Mouse (Mus musculus) stomach, embryonic 14.5 days (tissue): ENCODE results near the gene Espl1. TPM values are rescaled to one million over a fixed set of nuclear protein-coding genes. Genes with fewer than 3 reads are reported as not detected.

ENCODE experiments used
- ATAC-seq: fragments of 200-750 bp; cut with Nextera tagmentation; 2 replicates; pipeline ENCODE4 v1.8.0; 2017; ENCODE audit warnings: low read depth, moderate TSS enrichment; ENCODE audit not compliant: insufficient number of reproducible peaks, insufficient read depth, low FRiP score
- H3K27ac ChIP-seq: fragments of 300-500 bp; sonication (generic); 2 replicates; pipeline ENCODE4 v1.5.1; 2014; ENCODE audit warnings: mild to moderate bottlenecking, low read length, moderate library complexity, mixed read lengths
- H3K27me3 ChIP-seq: fragments of 300-500 bp; sonication (generic); 2 replicates; pipeline ENCODE4 v1.6.1; 2014; ENCODE audit warnings: low read length, control low read depth, mixed read lengths; ENCODE audit not compliant: control insufficient read depth, insufficient read depth
- H3K36me3 ChIP-seq: fragments of 300-500 bp; sonication (generic); 2 replicates; pipeline ENCODE4 v1.6.1; 2014; ENCODE audit warnings: mild to moderate bottlenecking, control low read depth, low read length, moderate library complexity, mixed read lengths; ENCODE audit not compliant: control insufficient read depth, insufficient read depth
- H3K4me1 ChIP-seq: fragments of 300-500 bp; sonication (generic); 2 replicates; pipeline ENCODE4 v1.6.1; 2014; ENCODE audit warnings: low read length, control low read depth, mixed read lengths; ENCODE audit not compliant: control insufficient read depth, insufficient read depth
- H3K4me2 ChIP-seq: fragments of 300-500 bp; sonication (generic); replicated peaks from 2 replicates; pipeline ENCODE4 v1.6.1; 2014; ENCODE audit warnings: low read depth, low read length, control low read depth
- H3K4me3 ChIP-seq: fragments of 300-500 bp; sonication (generic); 2 replicates; pipeline ENCODE4 v1.5.1; 2014; ENCODE audit warnings: low read depth, low read length, control low read depth
- H3K9ac ChIP-seq: fragments of 300-500 bp; sonication (generic); replicated peaks from 2 replicates; pipeline ENCODE4 v1.6.1; 2014; ENCODE audit warnings: low read depth, mild to moderate bottlenecking, control low read depth, low read length, moderate library complexity, mixed read lengths
- H3K9me3 ChIP-seq: fragments of 300-500 bp; sonication (generic); 2 replicates; pipeline ENCODE4 v1.6.1; 2016; ENCODE audit warnings: low read depth, low read length, control low read depth; ENCODE audit not compliant: control insufficient read depth
- WGBS: fragments of 180-500 bp; shearing (Covaris S2); extraction: QIAGEN DNeasy Blood & Tissue Kit; methylation state at CpG from one replicate; pipeline ENCODE4 v1.1.7; 2014; 5-methylcytosine and 5-hydroxymethylcytosine counted together
- polyA plus RNA-seq: library from polyadenylated mRNA; unstranded; fragments of >200 nt; fragmentation: Nextera tagmentation; extraction: Ambion mirVana; gene quantifications from 2 replicates; pipeline ENCODE4 v1.2.1, GENCODE M21; 2014

Espl1 gene
- polyA plus RNA-seq, 1 experiment from 2014 or later: 25.4 TPM

DNA sequence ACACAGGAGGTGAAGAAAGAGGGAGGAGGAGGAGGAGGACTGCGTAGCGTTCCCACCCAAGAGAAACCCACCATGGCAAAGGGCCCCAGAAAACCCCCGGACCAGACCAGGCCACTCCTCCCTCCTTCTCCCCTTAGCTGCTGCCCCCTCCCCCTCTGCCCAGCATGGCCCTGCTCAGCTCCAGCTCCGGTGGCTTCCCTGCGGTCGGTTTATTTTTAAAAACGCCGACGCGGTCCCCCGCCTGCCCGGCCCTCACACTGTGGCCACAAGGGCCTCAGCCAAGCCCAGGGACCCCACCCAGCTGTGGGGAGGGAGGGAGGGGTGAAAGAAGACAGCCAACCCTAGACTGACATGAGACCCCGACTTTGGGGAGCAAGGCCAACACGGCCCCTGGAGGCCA lies 66.6 kb downstream of the Espl1 start:
- H3K9ac ChIP-seq: 0 out of 2 replicates have a peak overlapping the region, but pooled peaks have one; percentile 18
- 0 out of 2 replicates have a peak, but pooled peaks cover 7% of the 10 kb centered on the region for H3K27me3 ChIP-seq
- H3K9me3 ChIP-seq: no peaks in the 10 kb centered on the region
- H3K36me3 ChIP-seq: no peaks in the 10 kb centered on the region
- H3K4me3 ChIP-seq: peak overlapping the region; percentile 9
- peak overlapping the region; percentile 40 for H3K4me2 ChIP-seq
- no peak for ATAC-seq
- WGBS: 12% methylated on average over 14 of the region's 14 CpGs
- H3K4me1 ChIP-seq: peaks cover 24% of the 10 kb centered on the region
- H3K27ac ChIP-seq: peak overlapping the region; percentile 63

GRCm38 (mm10) chr15:102364678-102365077 lies 68.6 kb downstream of the Espl1 start:
- H3K27ac ChIP-seq: no peak overlapping the region
- H3K27me3 ChIP-seq: no peaks in the 10 kb centered on the region
- no peak overlapping the region for H3K4me3 ChIP-seq
- no peak overlapping the region for H3K9ac ChIP-seq
- no peaks in the 10 kb centered on the region for H3K36me3 ChIP-seq
- H3K4me1 ChIP-seq: peaks cover 17% of the 10 kb centered on the region
- H3K4me2 ChIP-seq: no peak overlapping the region
- H3K9me3 ChIP-seq: no peaks in the 10 kb centered on the region
- WGBS: 89% methylated on average over 1 of the region's 1 CpGs
- no peak for ATAC-seq

DNA sequence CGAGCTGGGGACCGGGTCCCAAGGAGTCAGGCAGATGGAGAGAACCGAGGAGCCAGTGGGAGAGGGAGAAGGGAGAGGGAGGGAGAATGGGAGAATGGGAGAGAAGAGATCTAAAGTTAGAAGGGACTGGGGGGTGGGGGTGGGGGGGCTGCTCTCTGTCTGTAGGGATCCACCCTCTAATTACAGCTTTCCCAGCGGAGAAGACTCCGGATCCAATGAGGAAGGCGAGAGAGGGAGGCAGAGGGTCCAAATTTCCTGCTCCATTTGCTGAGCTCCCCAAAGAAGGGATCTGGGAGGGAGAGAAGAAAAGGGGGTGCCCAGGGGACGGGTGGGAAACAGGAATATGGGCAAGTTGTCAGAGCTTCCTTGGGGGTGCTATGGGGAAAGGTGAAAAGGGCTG lies 70.2 kb downstream of the Espl1 start:
- Histone ChIP-seq H3K9ac (0 out of 2 replicates have a peak overlapping the region, but pooled peaks have one; percentile 14), H3K4me3 (peak overlapping the region; percentile 22; the same call in 1 of the 2 replicates), H3K27ac (no peak overlapping the region), H3K4me1 (peaks cover 30% of the 10 kb centered on the region), H3K4me2 (peak overlapping the region; percentile 46), H3K27me3 (no peaks in the 10 kb centered on the region), H3K36me3 (no peaks in the 10 kb centered on the region), H3K9me3 (no peaks in the 10 kb centered on the region)
- WGBS: 16% methylated on average over 7 of the region's 7 CpGs
- no peak for ATAC-seq

DNA sequence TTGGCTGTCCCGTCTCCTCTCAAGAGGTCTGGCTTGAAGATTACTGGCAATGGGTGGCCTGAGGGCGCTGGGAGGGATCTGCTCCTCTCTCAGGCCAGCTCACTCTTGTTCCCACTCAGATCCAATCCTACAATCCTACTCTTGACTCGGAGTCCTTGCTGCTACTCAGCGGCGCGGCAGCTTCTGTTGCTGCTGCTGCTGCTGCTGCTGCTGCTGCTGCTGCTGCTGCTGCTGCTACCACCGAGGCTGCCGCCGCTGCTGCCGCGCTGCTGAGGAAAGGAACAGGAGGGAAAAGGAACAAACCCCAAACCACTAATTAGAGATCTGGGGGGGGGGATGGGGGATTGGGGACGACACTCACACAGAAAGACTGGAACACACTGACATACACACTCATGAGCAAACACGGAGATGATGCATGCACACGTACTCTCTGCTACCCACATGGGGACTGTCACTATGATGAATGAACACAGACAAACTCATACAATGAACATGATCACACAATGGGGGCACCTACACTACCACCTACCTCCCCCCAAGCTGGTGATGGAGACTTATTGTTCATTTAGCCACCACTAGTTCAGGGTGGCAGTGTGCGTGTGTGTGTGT lies 70.8 kb downstream of the Espl1 start, which contains the start of gene Sp7:
Gene Sp7, minus strand, starts transcription at position 450 of the 612 bp plus-strand sequence.
- H3K27me3 ChIP-seq: no peaks in the 10 kb centered on the region
- 0 out of 2 replicates have a peak within 1 kb of the TSS, but pooled peaks have one; percentile 14 for H3K9ac ChIP-seq
- no peaks in the 10 kb centered on the region for H3K36me3 ChIP-seq
- H3K27ac ChIP-seq: no peak within 1 kb of the TSS
- H3K4me3 ChIP-seq: peak within 1 kb of the TSS; percentile 22; the same call in 1 of the 2 replicates
- no peak for ATAC-seq
- 9% methylated on average over 15 of the region's 15 CpGs for WGBS
- H3K4me1 ChIP-seq: peaks cover 30% of the 10 kb centered on the region
- H3K4me2 ChIP-seq: peak within 1 kb of the TSS; percentile 46
- H3K9me3 ChIP-seq: no peaks in the 10 kb centered on the region

- Histone ChIP-seq H3K36me3 (no peaks in the 10 kb centered on the region), H3K27me3 (no peaks in the 10 kb centered on the region), H3K9ac (no peak overlapping the region), H3K9me3 (no peaks in the 10 kb centered on the region), H3K27ac (peak overlapping the region; percentile 44; the same call in 1 of the 2 replicates), H3K4me1 (peaks cover 18% of the 10 kb centered on the region), H3K4me3 (peak overlapping the region; percentile 17; the same call in 1 of the 2 replicates), H3K4me2 (peak overlapping the region; percentile 39)
- ATAC-seq: no peak
- WGBS: 27% methylated on average over 13 of the region's 13 CpGs
Observed at GRCm38 (mm10) chr15:102369972-102370371, 73.9 kb downstream of the Espl1 start.

GRCm38 (mm10) chr15:102370727-102371126 lies 74.7 kb downstream of the Espl1 start:
- 5% methylated on average over 10 of the region's 10 CpGs for WGBS
- peak; percentile 79; the same call in 1 of the 2 replicates for ATAC-seq
- Histone ChIP-seq H3K36me3 (no peaks in the 10 kb centered on the region), H3K27me3 (no peaks in the 10 kb centered on the region), H3K9ac (peak overlapping the region; percentile 18; the same call in 1 of the 2 replicates), H3K4me3 (peak overlapping the region; percentile 17), H3K4me2 (peak overlapping the region; percentile 39), H3K4me1 (peaks cover 15% of the 10 kb centered on the region), H3K27ac (peak overlapping the region; percentile 44; the same call in 1 of the 2 replicates), H3K9me3 (no peaks in the 10 kb centered on the region)

Other genes starting within 250 kb of the Espl1 start
- gene Eif4b, start 222.5 kb upstream of the Espl1 start, polyA plus RNA-seq: 129 and 134 TPM in 2 replicates
- 42.6 and 48.5 TPM in 2 replicates for gene Tns2, start 195.9 kb upstream of the Espl1 start, polyA plus RNA-seq
- gene Spryd3, start 160.0 kb upstream of the Espl1 start, polyA plus RNA-seq: 15.2 and 16.7 TPM in 2 replicates
- gene Igfbp6, start 151.9 kb upstream of the Espl1 start, polyA plus RNA-seq: 12.4 and 13.1 TPM in 2 replicates
- 2.1 and 2.2 TPM in 2 replicates for gene Soat2, start 145.7 kb upstream of the Espl1 start, polyA plus RNA-seq
- gene Zfp740, start 93.0 kb upstream of the Espl1 start, polyA plus RNA-seq: 52.0 and 54.0 TPM in 2 replicates
- gene Csad, start 91.5 kb upstream of the Espl1 start, polyA plus RNA-seq: 60.5 and 63.9 TPM in 2 replicates
- 5.8 and 9.9 TPM in 2 replicates for gene Itgb7, start 64.3 kb upstream of the Espl1 start, polyA plus RNA-seq
- gene Rarg, start 38.7 kb upstream of the Espl1 start, polyA plus RNA-seq: 36.9 and 40.5 TPM in 2 replicates
- 0.36 and 0.56 TPM in 2 replicates for gene Gm9918, start 25.7 kb upstream of the Espl1 start, polyA plus RNA-seq
- gene Mfsd5, start 16.8 kb upstream of the Espl1 start, polyA plus RNA-seq: 63.1 and 63.7 TPM in 2 replicates
- gene Pfdn5, start 29.9 kb downstream of the Espl1 start, polyA plus RNA-seq: 500 and 514 TPM in 2 replicates
- 96.9 and 109 TPM in 2 replicates for gene Myg1, start 35.4 kb downstream of the Espl1 start, polyA plus RNA-seq
- 63.8 and 68.4 TPM in 2 replicates for gene Aaas, start 54.5 kb downstream of the Espl1 start, polyA plus RNA-seq
- gene Sp7, start 70.9 kb downstream of the Espl1 start, polyA plus RNA-seq: 2.0 and 2.5 TPM in 2 replicates
- 16.9 and 18.9 TPM in 2 replicates for gene Sp1, start 109.9 kb downstream of the Espl1 start, polyA plus RNA-seq
- gene Amhr2, start 149.1 kb downstream of the Espl1 start, polyA plus RNA-seq: 0.94 and 1.2 TPM in 2 replicates
- 132 and 138 TPM in 2 replicates for gene Prr13, start 162.8 kb downstream of the Espl1 start, polyA plus RNA-seq
- gene Pcbp2, start 174.3 kb downstream of the Espl1 start, polyA plus RNA-seq: 298 and 302 TPM in 2 replicates
- gene Gm10337, start 207.5 kb downstream of the Espl1 start, polyA plus RNA-seq: 4.5 and 7.0 TPM in 2 replicates
- gene Map3k12, start 220.8 kb downstream of the Espl1 start, polyA plus RNA-seq: 18.6 and 20.0 TPM in 2 replicates
- gene Tarbp2, start 221.9 kb downstream of the Espl1 start, polyA plus RNA-seq: 87.0 and 101 TPM in 2 replicates
- gene Npff, start 228.7 kb downstream of the Espl1 start, polyA plus RNA-seq: 2.3 and 3.1 TPM in 2 replicates